Mouse (Mus musculus): Measurements from ENCODE around the gene Psmg1. TPM values are rescaled to one million over a fixed set of nuclear protein-coding genes. Genes with fewer than 3 reads are reported as not detected.
"Not testable (repeated sequence)": the region's sequence is repeated elsewhere in the genome, so short reads cannot be mapped to it uniquely, and the experiment has no call there.

Psmg1 gene
- polyA plus RNA-seq (2015; fragmentation: Nextera tagmentation; extraction: Ambion mirVana) = 65.2 and 69.9 TPM in 2 replicates

DNA sequence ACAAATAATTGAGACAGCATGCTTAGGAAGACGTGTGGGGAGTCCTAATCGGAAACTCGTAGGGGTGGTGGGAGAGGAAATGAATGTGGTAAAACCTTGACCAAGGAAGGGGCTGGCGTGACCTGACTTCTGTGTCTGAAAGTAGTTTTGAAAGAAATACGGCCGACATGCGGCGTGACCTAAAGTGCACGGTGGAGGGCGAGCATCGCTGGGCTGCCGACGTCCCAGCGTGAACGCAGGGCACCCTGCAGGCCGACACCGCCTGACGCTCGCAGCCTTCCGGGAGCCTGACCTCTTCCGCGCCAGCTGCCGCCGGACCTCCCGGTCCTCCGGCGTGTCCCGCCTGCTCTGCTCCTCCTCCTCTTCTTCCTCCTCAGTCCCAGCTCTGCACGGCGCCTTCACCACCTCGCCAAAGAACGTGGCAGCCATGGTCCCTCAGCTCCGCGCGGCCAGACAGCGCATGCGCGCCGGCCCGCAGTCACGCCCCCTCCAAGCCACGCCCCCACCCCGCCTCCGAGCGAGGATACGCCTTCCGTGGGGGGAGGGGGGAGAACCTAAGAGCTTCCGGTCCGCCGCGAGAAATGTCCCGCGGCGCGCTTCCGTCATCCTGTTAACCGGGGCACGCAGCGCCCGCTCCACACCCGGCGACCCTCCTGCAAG is at the start of gene Psmg1:
Gene Psmg1, minus strand, starts transcription at position 499 of the 660 bp plus-strand sequence.
- under 1% methylated on average over 62 of the region's 62 CpGs for WGBS
- Histone ChIP-seq H3K4me1 (replicated peaks) (peaks cover 11% of the 10 kb centered on the region), H3K27me3 (no peaks in the 10 kb centered on the region), H3K4me3 (peak within 1 kb of the TSS; percentile 75), H3K9ac (peak within 1 kb of the TSS; percentile 73), H3K4me2 (peak within 1 kb of the TSS; percentile 72), H3K27ac (peak within 1 kb of the TSS; percentile 88), H3K36me3 (peaks cover 27% of the 10 kb centered on the region; the same call in 1 of the 2 replicates), H3K9me3 (replicated peaks) (no peaks in the 10 kb centered on the region)
- peak; percentile 95 for ATAC-seq (replicated peaks; ENCODE audit: insufficient number of reproducible peaks, insufficient read depth, low FRiP score, low read depth)

DNA sequence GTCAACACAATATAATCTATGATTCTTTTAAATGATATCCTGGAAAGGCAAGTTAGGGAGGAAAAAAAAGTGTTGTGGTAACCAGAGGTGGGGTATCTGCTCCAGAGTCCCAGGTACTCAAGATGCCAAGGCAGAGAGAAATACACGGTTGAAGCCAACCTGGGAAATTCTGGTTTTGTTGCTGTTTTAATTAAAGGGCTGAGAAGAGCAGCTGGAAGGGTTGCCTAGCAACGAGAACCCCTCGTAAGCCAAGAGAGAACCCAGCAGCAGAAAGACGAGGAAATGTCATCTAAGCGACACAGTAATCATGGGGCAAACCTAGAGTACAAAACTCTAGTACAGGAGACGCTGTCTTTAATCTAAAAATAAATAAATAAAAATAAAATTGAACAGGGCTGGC is 48.8 kb upstream of the Psmg1 start:
- Histone ChIP-seq H3K4me3 (no peak overlapping the region), H3K27ac (no peak overlapping the region), H3K27me3 (no peaks in the 10 kb centered on the region), H3K9ac (no peak overlapping the region), H3K36me3 (peaks cover 95% of the 10 kb centered on the region), H3K4me2 (no peak overlapping the region), H3K4me1 (replicated peaks) (no peaks in the 10 kb centered on the region), H3K9me3 (replicated peaks) (no peaks in the 10 kb centered on the region)
- no peak for ATAC-seq (replicated peaks; ENCODE audit: insufficient number of reproducible peaks, insufficient read depth, low FRiP score, low read depth)
- WGBS = 75% methylated on average over 6 of the region's 6 CpGs

DNA sequence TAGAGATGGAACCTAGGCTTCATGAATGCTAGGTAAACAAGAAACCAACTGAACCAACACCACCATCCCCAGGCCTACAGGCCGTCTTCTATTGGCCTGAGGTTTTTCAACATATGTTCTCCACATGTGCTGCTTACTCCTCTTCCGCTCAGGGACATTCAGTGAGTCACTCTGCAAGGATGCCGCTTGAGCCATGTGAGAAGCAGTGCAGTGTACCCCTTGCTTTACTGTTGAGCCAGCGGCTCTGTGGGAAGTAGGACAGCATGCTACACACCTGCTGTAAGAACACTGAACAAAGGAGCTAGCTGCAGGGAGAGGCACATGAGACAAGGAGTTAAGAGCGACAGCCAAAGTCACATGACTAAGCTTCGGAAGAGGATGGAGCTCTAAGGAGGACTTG is 43.7 kb upstream of the Psmg1 start:
- no peak overlapping the region for H3K4me3 ChIP-seq
- 92% methylated on average over 6 of the region's 6 CpGs for WGBS
- H3K27ac ChIP-seq = no peak overlapping the region
- no peaks in the 10 kb centered on the region for H3K4me1 ChIP-seq (replicated peaks)
- peaks cover 94% of the 10 kb centered on the region for H3K36me3 ChIP-seq
- no peaks in the 10 kb centered on the region for H3K9me3 ChIP-seq (replicated peaks)
- no peak overlapping the region for H3K9ac ChIP-seq
- ATAC-seq (replicated peaks; ENCODE audit: insufficient number of reproducible peaks, insufficient read depth, low FRiP score, low read depth) = no peak
- no peak overlapping the region for H3K4me2 ChIP-seq
- no peaks in the 10 kb centered on the region for H3K27me3 ChIP-seq

DNA sequence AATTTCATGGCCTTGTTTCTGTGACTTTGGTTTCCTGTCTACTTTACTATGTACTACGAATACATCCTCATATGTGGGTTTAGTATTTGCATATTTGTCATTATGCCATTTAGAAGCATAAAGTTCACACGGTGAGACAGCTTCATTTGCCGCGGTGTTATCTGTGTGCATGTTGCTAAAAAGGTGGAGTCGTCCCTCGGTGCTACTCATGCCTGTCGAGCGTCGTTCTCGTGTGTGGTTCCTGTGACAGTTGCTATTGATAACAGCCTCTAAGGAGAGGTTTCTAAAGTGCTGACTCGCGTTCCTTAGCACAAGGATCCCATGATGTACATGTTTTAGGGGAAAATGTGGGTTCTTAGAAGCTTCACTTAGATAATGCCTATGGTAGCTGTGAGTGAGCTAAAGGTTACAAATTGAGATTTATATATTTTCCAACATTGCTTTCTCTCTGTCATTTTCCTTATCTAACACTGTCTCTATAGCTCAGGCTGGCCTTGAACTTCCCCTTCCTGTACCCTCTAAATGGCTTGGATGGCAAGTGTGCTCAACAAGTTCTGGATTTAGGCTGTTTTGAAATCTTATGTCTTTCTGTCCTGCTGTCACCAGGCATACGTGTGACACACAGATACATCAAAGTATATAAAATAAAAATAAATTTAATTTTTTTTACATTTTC is 41.7 kb upstream of the Psmg1 start:
- ATAC-seq (replicated peaks; ENCODE audit: insufficient number of reproducible peaks, insufficient read depth, low FRiP score, low read depth) = no peak
- no peak overlapping the region for H3K4me3 ChIP-seq
- H3K9me3 ChIP-seq (replicated peaks) = no peaks in the 10 kb centered on the region
- WGBS = 60% methylated on average over 13 of the region's 13 CpGs
- peaks cover 95% of the 10 kb centered on the region for H3K36me3 ChIP-seq
- H3K4me2 ChIP-seq = no peak overlapping the region
- no peak overlapping the region for H3K27ac ChIP-seq
- H3K4me1 ChIP-seq (replicated peaks) = no peaks in the 10 kb centered on the region
- no peak overlapping the region for H3K9ac ChIP-seq
- H3K27me3 ChIP-seq = no peaks in the 10 kb centered on the region

DNA sequence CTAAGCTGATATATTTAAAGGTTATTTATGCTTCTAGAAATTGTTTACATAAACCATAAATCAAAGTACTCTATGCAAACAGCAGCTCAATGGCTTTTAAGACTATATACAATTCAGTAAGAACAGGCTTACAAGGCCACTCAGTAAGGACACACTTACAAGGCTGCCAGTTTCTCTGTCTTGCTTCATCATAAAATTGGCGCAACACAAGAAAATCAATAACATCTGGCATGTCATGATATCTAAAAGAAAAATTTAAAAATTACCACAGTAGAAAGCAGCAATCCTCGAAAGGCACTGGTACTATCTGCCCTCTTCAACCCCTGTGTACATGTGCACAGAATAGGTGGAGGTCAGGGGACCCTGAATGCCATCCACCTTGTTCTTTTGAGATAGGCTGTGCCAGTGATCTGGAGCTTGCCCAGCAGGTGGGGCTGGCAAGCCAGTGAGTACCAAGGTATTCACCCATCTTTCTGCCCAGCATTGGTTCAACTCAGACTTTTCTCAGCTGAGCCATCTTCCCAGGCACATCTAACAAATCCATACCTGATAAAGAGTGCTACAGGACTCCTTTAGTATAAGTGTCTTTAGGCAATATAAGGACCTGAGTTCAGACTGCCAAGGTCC is 39.8 kb upstream of the Psmg1 start:
- no peak for ATAC-seq (replicated peaks; ENCODE audit: insufficient number of reproducible peaks, insufficient read depth, low FRiP score, low read depth)
- Histone ChIP-seq H3K36me3 (peaks cover 95% of the 10 kb centered on the region), H3K4me3 (no peak overlapping the region), H3K4me1 (replicated peaks) (no peaks in the 10 kb centered on the region), H3K9me3 (replicated peaks) (no peaks in the 10 kb centered on the region), H3K27me3 (no peaks in the 10 kb centered on the region), H3K9ac (no peak overlapping the region), H3K27ac (no peak overlapping the region), H3K4me2 (no peak overlapping the region)
- 92% methylated on average over 2 of the region's 2 CpGs for WGBS

DNA sequence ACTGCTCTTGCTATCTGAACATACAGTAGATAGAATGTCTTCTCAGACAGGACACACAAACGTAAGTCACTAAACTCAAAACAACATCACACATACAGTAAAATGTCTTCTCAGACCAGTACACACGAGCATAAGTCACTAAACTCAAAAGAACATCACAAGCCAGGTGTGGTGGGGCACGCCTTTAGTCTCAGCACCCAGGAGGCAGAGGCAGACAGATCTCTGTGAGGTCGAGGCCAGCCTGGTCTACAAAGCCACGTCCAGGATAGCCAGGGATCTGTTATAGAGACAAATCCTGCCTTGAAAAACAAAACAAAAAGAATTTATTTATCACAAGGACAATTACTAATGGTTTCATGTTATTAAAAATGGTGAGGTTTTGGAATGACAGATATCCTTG is 35.5 kb upstream of the Psmg1 start:
- Histone ChIP-seq H3K27me3 (no peaks in the 10 kb centered on the region), H3K4me1 (replicated peaks) (no peaks in the 10 kb centered on the region), H3K4me3 (no peak overlapping the region), H3K27ac (no peak overlapping the region), H3K4me2 (no peak overlapping the region), H3K36me3 (peaks cover 88% of the 10 kb centered on the region), H3K9me3 (replicated peaks) (no peaks in the 10 kb centered on the region), H3K9ac (no peak overlapping the region)
- WGBS = 88% methylated on average over 5 of the region's 5 CpGs
- no peak for ATAC-seq (replicated peaks; ENCODE audit: insufficient number of reproducible peaks, insufficient read depth, low FRiP score, low read depth)

DNA sequence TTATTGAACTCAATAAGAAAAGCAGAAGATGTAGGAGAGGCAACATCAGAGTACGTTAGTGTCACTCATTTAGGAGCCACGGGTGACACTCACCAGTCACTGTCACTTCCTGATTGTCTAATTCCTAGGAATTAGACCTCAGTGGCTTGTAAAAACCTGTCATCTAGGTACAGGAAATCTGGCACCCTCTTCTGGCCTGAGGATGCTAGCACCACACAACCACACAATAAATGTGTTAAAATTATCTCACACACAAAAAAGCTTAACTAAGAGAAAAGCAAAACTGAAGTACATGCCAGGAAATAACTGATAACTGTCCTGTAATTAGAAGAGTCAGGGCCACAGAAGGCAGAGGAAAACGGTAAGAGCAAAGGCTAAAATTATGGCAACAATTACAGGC is 34.5 kb upstream of the Psmg1 start:
- H3K36me3 ChIP-seq = peaks cover 88% of the 10 kb centered on the region
- no peak for ATAC-seq (replicated peaks; ENCODE audit: insufficient number of reproducible peaks, insufficient read depth, low FRiP score, low read depth)
- H3K4me2 ChIP-seq = no peak overlapping the region
- no peaks in the 10 kb centered on the region for H3K27me3 ChIP-seq
- H3K9ac ChIP-seq = no peak overlapping the region
- H3K4me3 ChIP-seq = no peak overlapping the region
- H3K4me1 ChIP-seq (replicated peaks) = no peaks in the 10 kb centered on the region
- H3K9me3 ChIP-seq (replicated peaks) = no peaks in the 10 kb centered on the region
- WGBS = 71% methylated on average over 3 of the region's 3 CpGs
- no peak overlapping the region for H3K27ac ChIP-seq

DNA sequence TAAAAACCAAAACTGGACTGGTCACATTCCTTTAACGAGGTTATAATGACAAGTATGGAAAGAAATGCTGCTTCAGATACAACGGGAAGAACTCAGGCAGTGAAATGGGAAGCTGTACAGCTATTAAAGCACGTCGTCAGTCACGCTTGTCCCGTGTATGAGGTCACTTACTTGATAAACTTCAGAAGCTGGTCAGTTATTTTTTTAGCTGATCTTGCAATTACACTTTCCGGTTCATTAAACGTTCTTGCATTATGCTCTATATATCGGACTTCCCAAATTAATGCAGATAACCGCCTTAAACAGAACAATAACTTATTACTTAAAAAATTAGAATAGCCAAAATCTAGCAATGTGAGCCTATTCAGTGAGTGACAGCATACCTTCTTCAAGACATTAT is 30.3 kb upstream of the Psmg1 start:
- H3K4me2 ChIP-seq = no peak overlapping the region
- ATAC-seq (replicated peaks; ENCODE audit: insufficient number of reproducible peaks, insufficient read depth, low FRiP score, low read depth) = no peak
- H3K4me1 ChIP-seq (replicated peaks) = no peaks in the 10 kb centered on the region
- peaks cover 89% of the 10 kb centered on the region for H3K36me3 ChIP-seq
- no peaks in the 10 kb centered on the region for H3K27me3 ChIP-seq
- H3K9me3 ChIP-seq (replicated peaks) = no peaks in the 10 kb centered on the region
- no peak overlapping the region for H3K27ac ChIP-seq
- 83% methylated on average over 10 of the region's 10 CpGs for whole genome bisulfite sequencing
- no peak overlapping the region for H3K9ac ChIP-seq
- H3K4me3 ChIP-seq = no peak overlapping the region

DNA sequence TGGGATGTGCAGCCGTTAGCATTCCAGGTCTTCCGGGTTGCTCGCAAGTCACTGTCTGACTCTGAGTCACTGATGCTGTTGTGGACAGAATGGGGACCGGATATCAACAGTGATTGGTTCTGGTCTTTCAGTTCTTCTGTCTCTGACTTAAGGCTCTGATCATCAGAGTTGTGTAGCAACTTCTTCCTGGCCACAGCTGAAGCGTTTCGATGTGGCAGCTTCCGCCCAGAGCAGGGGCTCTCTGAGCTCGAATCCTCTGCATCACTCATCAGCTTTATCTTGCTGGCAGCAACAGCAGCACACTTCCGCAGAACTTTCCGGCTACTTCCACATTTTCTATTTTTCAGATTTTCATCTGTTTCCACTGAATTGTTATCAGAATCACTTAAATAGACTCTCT is 18.4 kb upstream of the Psmg1 start:
- not testable (repeated sequence) for ATAC-seq (replicated peaks; ENCODE audit: insufficient number of reproducible peaks, insufficient read depth, low FRiP score, low read depth)

DNA sequence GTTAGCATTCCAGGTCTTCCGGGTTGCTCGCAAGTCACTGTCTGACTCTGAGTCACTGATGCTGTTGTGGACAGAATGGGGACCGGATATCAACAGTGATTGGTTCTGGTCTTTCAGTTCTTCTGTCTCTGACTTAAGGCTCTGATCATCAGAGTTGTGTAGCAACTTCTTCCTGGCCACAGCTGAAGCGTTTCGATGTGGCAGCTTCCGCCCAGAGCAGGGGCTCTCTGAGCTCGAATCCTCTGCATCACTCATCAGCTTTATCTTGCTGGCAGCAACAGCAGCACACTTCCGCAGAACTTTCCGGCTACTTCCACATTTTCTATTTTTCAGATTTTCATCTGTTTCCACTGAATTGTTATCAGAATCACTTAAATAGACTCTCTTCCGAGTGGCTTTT is 13.5 kb upstream of the Psmg1 start:
- H3K27me3 ChIP-seq; H3K9me3 ChIP-seq (replicated peaks); H3K27ac ChIP-seq; H3K4me2 ChIP-seq; H3K9ac ChIP-seq; H3K4me3 ChIP-seq; ATAC-seq (replicated peaks; ENCODE audit: insufficient number of reproducible peaks, insufficient read depth, low FRiP score, low read depth); H3K4me1 ChIP-seq (replicated peaks): not testable (repeated sequence)
- H3K36me3 ChIP-seq = peaks cover 36% of the 10 kb centered on the region
- no CpG with 5 or more reads among the region's 10 CpGs for WGBS

More for the DNA sequence above, 18.4 kb upstream of the Psmg1 start:
- H3K9ac ChIP-seq; H3K9me3 ChIP-seq (replicated peaks); H3K4me1 ChIP-seq (replicated peaks); H3K27ac ChIP-seq; H3K27me3 ChIP-seq; H3K4me3 ChIP-seq; H3K4me2 ChIP-seq: not testable (repeated sequence)
- WGBS = no CpG with 5 or more reads among the region's 10 CpGs
- peaks cover 24% of the 10 kb centered on the region for H3K36me3 ChIP-seq

DNA sequence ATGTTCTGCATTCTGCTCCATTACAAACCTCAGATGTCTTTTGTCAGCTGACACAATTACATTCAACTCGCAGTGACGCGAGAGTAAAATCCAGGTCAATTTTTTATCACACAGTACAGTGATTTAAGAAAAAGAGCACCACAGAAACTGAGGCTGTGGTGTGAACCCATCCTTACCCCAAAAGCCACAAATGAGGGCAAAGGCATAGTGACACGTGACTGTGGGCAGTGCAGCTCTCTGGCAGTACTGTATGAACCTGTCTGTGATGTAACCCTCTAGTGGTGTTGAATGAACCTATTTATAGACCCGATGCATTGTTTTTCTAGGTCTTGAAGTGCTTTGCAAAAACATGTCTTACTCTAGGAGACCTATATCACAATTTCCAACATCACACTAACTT is 8.5 kb upstream of the Psmg1 start:
- ATAC-seq (replicated peaks; ENCODE audit: insufficient number of reproducible peaks, insufficient read depth, low FRiP score, low read depth) = peak; percentile 70; the same call in 1 of the 2 replicates
- Histone ChIP-seq H3K4me2 (no peak overlapping the region), H3K4me3 (no peak overlapping the region), H3K36me3 (peaks cover 49% of the 10 kb centered on the region), H3K4me1 (replicated peaks) (no peaks in the 10 kb centered on the region; the same call in 1 of the 2 replicates), H3K9ac (no peak overlapping the region), H3K27ac (no peak overlapping the region), H3K9me3 (replicated peaks) (no peaks in the 10 kb centered on the region), H3K27me3 (no peaks in the 10 kb centered on the region)
- 60% methylated on average over 5 of the region's 5 CpGs for WGBS

Data from heart, embryonic 15.5 days (tissue).